Mouse (Mus musculus) kidney, adult 2 months (tissue): Measurements from ENCODE around the gene Tspan18.

ENCODE experiments used
- CTCF ChIP-seq: fragments of 200-500 bp; conservative IDR thresholded peaks from 2 replicates; pipeline ENCODE4 v1.5.1; 2011; ENCODE audit warnings: low read depth, mild to moderate bottlenecking, control low read depth, low read length, moderate library complexity, mixed read lengths; ENCODE audit not compliant: insufficient read depth, insufficient read length
- POLR2A ChIP-seq: fragments of 200-500 bp; IDR thresholded peaks from one replicate; pipeline ENCODE4 v1.6.1; 2011; ENCODE audit warnings: low read depth, low read length, control low read depth

DNA sequence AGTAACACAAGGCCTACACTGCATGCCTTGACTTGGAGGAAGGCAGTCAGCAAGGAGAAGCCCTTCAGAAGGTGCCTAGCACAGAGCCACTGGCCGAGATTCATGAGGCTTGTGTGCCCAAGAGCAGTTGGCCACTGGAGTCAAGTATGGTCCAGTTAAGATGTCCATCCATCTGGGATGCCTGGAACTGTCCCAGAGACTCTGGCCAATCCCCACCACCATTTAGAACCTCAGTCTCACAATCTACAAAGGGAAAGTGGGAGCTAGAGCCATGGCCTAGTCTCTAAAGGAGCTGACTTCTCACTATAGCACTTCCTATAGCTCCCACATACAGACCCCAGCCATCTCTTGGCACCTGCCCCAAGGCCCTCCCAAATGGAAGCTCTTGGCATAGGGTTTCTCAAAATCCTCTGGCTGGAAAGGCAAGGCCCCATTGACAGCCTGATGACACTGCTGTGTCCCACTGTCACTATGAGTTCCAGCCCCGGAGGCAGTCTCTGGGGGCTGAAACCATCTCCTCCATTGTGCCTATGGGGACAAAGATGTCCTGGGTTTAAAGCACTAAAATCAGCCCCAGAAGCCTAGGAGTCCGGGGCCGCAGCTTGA, 158.0 kb downstream of the Tspan18 start:
- TF ChIP-seq CTCF (no peak), POLR2A (no peak)
